8 mouse cellular contexts compared by ENCODE assay signal in genomic region chr7:114416021-114416845, GRCm38 (mm10). TPM values are rescaled to one million over a fixed set of nuclear protein-coding genes. Genes with fewer than 3 reads are reported as not detected.
DNase-seq lines count a peak whose midpoint lies in the region; ATAC-seq and TF ChIP-seq lines count a peak whose summit lies in the region.

No protein-coding gene starts in this region.

- TF ChIP-seq POLR2A in bone marrow macrophage, adult 2 months (IDR thresholded peaks at IDR 0.05; ENCODE audit: borderline replicate concordance, low read depth, low read length) = no peak

- no peak for TF ChIP-seq EP300 in heart, postnatal 0 days (IDR thresholded peaks at IDR 0.05; ENCODE audit: low read depth)

- peak overlapping the region; percentile 97 for H3K4me2 ChIP-seq in embryonic facial prominence, embryonic 15.5 days (replicated peaks)
- peak overlapping the region; percentile 95 for H3K4me2 ChIP-seq in heart, postnatal 0 days (ENCODE audit: low read depth, low read length)
- H3K4me2 ChIP-seq in liver, embryonic 15.5 days = peak overlapping the region; percentile 87
- peak overlapping the region; percentile 94 for H3K4me2 ChIP-seq in neural tube, embryonic 11.5 days (ENCODE audit: low read depth)

- peak; percentile 16 for DNase-seq in heart, postnatal 0 days (ENCODE audit: low spot score)
- DNase-seq in kidney, postnatal 36 days = peak; percentile 6 to 34
- peak; percentile 64 for DNase-seq in neural tube, embryonic 11.5 days (ENCODE audit: low spot score)
- peak; percentile 56 for DNase-seq in testis, postnatal 10 days (ENCODE audit: low spot score)

- peak overlapping the region; percentile 78 for H3K4me3 ChIP-seq in bone marrow macrophage, adult 2 months (ENCODE audit: insufficient read depth, low read length)
- peak overlapping the region; percentile 80 for H3K4me3 ChIP-seq in embryonic facial prominence, embryonic 15.5 days (replicated peaks)
- peak overlapping the region; percentile 74 for H3K4me3 ChIP-seq in heart, postnatal 0 days (ENCODE audit: low read depth, low read length)
- H3K4me3 ChIP-seq in liver, embryonic 15.5 days (replicated peaks) = peak overlapping the region; percentile 70
- H3K4me3 ChIP-seq in neural tube, embryonic 11.5 days (ENCODE audit: low read depth, low read length) = peak overlapping the region; percentile 93

- no peak overlapping the region for H3K27ac ChIP-seq in bone marrow macrophage, adult 2 months (ENCODE audit: insufficient read depth, low read depth, low read length)
- peak overlapping the region; percentile 79; the same call in 1 of the 2 replicates for H3K27ac ChIP-seq in embryonic facial prominence, embryonic 15.5 days (replicated peaks)
- H3K27ac ChIP-seq in heart, postnatal 0 days (ENCODE audit: low read depth) = peak overlapping the region; percentile 79; the same call in 1 of the 2 replicates
- H3K27ac ChIP-seq in liver, embryonic 15.5 days (replicated peaks) = peak overlapping the region; percentile 77
- H3K27ac ChIP-seq in neural tube, embryonic 11.5 days (ENCODE audit: low read depth, low read length) = peak overlapping the region; percentile 90

- peak overlapping the region; percentile 64 for H3K9ac ChIP-seq in embryonic facial prominence, embryonic 15.5 days
- H3K9ac ChIP-seq in heart, postnatal 0 days (replicated peaks; ENCODE audit: low read depth, low read length) = peak overlapping the region; percentile 84
- H3K9ac ChIP-seq in liver, embryonic 15.5 days = peak overlapping the region; percentile 68
- peak overlapping the region; percentile 97 for H3K9ac ChIP-seq in neural tube, embryonic 11.5 days (ENCODE audit: low read length)

- peaks cover 2% of the 10 kb centered on the region; the same call in 1 of the 2 replicates for H3K4me1 ChIP-seq in bone marrow macrophage, adult 2 months (ENCODE audit: control insufficient read depth, insufficient read depth, low read length)
- 0 out of 2 replicates have a peak, but pooled peaks cover 7% of the 10 kb centered on the region for H3K4me1 ChIP-seq in embryonic facial prominence, embryonic 15.5 days
- peaks cover 17% of the 10 kb centered on the region; the same call in 1 of the 2 replicates for H3K4me1 ChIP-seq in heart, postnatal 0 days (ENCODE audit: control insufficient read depth, insufficient read depth)
- peaks cover 5% of the 10 kb centered on the region for H3K4me1 ChIP-seq in liver, embryonic 15.5 days (replicated peaks)
- peaks cover 8% of the 10 kb centered on the region for H3K4me1 ChIP-seq in neural tube, embryonic 11.5 days (ENCODE audit: control insufficient read depth, insufficient read depth, low read length)

- ATAC-seq in CD4-positive, CD25-positive, alpha-beta regulatory T cell, adult 4 months = peak; percentile 38
- peak; percentile 65 for ATAC-seq in embryonic facial prominence, embryonic 15.5 days (ENCODE audit: insufficient number of reproducible peaks, low FRiP score, low TSS enrichment, low read depth)
- ATAC-seq in heart, postnatal 0 days (ENCODE audit: insufficient read depth, low read depth) = peak; percentile 26
- ATAC-seq in liver, embryonic 15.5 days (ENCODE audit: insufficient read depth) = peak; percentile 19; the same call in 1 of the 2 replicates
- ATAC-seq in neural tube, embryonic 11.5 days (ENCODE audit: insufficient read depth, low FRiP score, low TSS enrichment) = peak; percentile 36

- no peaks in the 10 kb centered on the region for H3K36me3 ChIP-seq in embryonic facial prominence, embryonic 15.5 days
- H3K36me3 ChIP-seq in heart, postnatal 0 days (replicated peaks; ENCODE audit: control insufficient read depth, insufficient read depth, low read length) = no peaks in the 10 kb centered on the region
- H3K36me3 ChIP-seq in liver, embryonic 15.5 days (replicated peaks) = no peaks in the 10 kb centered on the region
- H3K36me3 ChIP-seq in neural tube, embryonic 11.5 days (ENCODE audit: control insufficient read depth, insufficient read depth, low read length) = no peaks in the 10 kb centered on the region

- no peak for TF ChIP-seq CTCF in bone marrow macrophage, adult 2 months (IDR thresholded peaks at IDR 0.05; ENCODE audit: low read depth, low read length)
- TF ChIP-seq CTCF in heart, postnatal 0 days (IDR thresholded peaks at IDR 0.05; ENCODE audit: low read depth) = no peak

- no peaks in the 10 kb centered on the region for H3K9me3 ChIP-seq in embryonic facial prominence, embryonic 15.5 days (replicated peaks)
- H3K9me3 ChIP-seq in heart, postnatal 0 days (replicated peaks; ENCODE audit: control insufficient read depth, low read length) = no peaks in the 10 kb centered on the region
- no peaks in the 10 kb centered on the region for H3K9me3 ChIP-seq in liver, embryonic 15.5 days (replicated peaks)
- no peaks in the 10 kb centered on the region for H3K9me3 ChIP-seq in neural tube, embryonic 11.5 days (ENCODE audit: control insufficient read depth, low read length)

- WGBS in embryonic facial prominence, embryonic 15.5 days = under 1% methylated on average over 66 of the region's 66 CpGs
- WGBS in heart, postnatal 0 days = 2% methylated on average over 61 of the region's 66 CpGs
- WGBS in liver, embryonic 15.5 days (ENCODE audit: insufficient replicate concordance) = under 1% methylated on average over 66 of the region's 66 CpGs
- WGBS in neural tube, embryonic 11.5 days = under 1% methylated on average over 58 of the region's 66 CpGs

- H3K27me3 ChIP-seq in embryonic facial prominence, embryonic 15.5 days = no peaks in the 10 kb centered on the region
- H3K27me3 ChIP-seq in heart, postnatal 0 days (ENCODE audit: control insufficient read depth, insufficient read depth, low read length) = no peaks in the 10 kb centered on the region
- H3K27me3 ChIP-seq in liver, embryonic 15.5 days = peaks cover 30% of the 10 kb centered on the region
- no peaks in the 10 kb centered on the region for H3K27me3 ChIP-seq in neural tube, embryonic 11.5 days (ENCODE audit: control insufficient read depth, insufficient read depth, low read length)

RNA-seq across cellular contexts. Expression of gene Pde3b, which starts 1.2 kb away (rescaled TPM):
- under 1 TPM; 0.75 to 0.76 TPM for polyA plus RNA-seq in CD4-positive, CD25-positive, alpha-beta regulatory T cell, adult 4 months (2017; shearing (Covaris generic))
- 15.3 and 18.4 TPM in 2 replicates for polyA plus RNA-seq in bone marrow macrophage, adult 2 months (2012; ENCODE audit: insufficient read depth, insufficient read length, missing spikeins)
- 3.9 and 4.5 TPM in 2 replicates for polyA plus RNA-seq in embryonic facial prominence, embryonic 15.5 days (2015; fragmentation: Nextera tagmentation; extraction: Ambion mirVana)
- 7.5 and 13.7 TPM in 2 replicates for total RNA-seq in heart, postnatal 0 days (2014; rRNA removed; ENCODE audit: low replicate concordance)
- 1.7 and 1.9 TPM in 2 replicates for polyA plus RNA-seq in heart, postnatal 0 days (2015; fragmentation: Nextera tagmentation; extraction: Ambion mirVana)
- 1.8 and 2.1 TPM in 2 replicates for polyA plus RNA-seq in liver, embryonic 15.5 days (2015; fragmentation: Nextera tagmentation; extraction: Ambion mirVana)
- 12.2 and 12.7 TPM in 2 replicates for polyA plus RNA-seq in neural tube, embryonic 11.5 days (2014; fragmentation: Nextera tagmentation; extraction: Ambion mirVana)
